Mouse (Mus musculus) cerebellum, adult 9-10 months (tissue): ENCODE results near the gene Bco2.

Experiments
- DNase-seq: peaks from one replicate; pipeline ENCODE4 v3.0.0; 2022

Gene Bco2

GRCm38 (mm10) chr9:50502949-50503348 lies 52.0 kb downstream of the Bco2 start:
- DNase-seq = no peak

- peak; percentile 18 for DNase-seq
These were observed 53.9 kb downstream of the Bco2 start for GRCm38 (mm10) chr9:50500974-50501501.

DNA sequence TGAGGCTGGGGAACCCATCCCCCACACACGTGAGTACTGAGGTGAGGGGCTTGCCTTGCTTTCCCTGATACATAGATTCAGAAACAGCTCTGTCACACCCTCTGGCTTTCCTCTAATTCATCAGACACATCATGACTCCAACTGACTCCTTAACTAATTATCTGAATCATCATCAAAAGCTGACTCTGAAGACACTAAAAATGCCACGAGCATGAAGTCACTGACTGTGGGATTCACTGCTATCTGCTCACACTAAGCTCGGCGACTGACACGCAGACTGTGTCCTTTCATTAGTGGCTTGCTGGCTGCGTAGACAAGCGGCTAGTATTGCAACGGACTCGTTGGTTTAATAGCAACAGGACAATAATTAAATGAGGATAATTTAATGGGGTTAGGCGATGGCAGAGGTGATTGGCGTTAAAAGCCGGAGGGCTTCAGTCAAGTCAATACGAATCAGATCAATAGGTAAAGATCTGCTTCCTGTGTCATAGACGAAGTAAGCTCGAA lies 54.5 kb downstream of the Bco2 start:
- no peak for DNase-seq

GRCm38 (mm10) chr9:50499781-50500180 lies 55.2 kb downstream of the Bco2 start:
- no peak for DNase-seq

DNA sequence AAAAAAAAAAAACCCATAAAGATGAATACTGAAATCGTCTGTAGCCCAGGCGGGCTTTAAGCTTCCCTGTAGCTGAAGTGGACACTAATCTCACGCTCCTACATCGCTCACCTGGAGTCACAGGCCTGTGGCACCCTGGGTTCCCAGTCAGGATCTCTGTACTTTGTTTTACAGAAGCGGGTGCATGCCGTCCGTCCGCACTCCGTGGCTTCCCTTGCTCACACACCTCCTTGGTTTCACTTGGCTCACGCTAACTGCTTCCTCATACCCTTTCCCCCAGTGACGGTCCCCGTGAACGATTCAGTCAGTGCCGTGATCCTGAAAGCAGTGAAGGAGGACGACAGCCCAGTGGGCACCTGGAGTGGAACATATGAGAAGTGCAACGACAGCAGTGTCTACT lies 56.2 kb downstream of the Bco2 start:
- no peak for DNase-seq

DNA sequence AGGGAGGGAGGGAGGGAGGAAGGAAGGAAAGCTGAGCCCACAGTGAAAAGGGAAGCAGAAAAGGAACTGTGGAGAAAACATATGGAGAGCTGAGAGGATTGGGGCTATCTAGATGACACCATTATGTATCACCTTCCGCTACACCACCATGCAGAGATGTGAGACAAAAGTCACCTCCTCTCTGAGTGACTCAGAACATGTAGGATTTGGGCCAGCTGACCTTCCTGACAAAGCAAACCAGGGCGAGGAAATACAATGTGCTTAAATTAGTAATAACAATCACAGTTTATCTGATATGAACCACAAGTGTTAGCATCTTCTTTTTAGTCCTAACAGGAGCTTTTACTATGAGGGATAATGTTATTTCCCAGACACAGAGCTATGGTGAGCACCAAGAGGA lies 57.4 kb downstream of the Bco2 start:
- no peak for DNase-seq

- DNase-seq = no peak
These were observed 57.9 kb downstream of the Bco2 start for GRCm38 (mm10) chr9:50497076-50497475.

DNA sequence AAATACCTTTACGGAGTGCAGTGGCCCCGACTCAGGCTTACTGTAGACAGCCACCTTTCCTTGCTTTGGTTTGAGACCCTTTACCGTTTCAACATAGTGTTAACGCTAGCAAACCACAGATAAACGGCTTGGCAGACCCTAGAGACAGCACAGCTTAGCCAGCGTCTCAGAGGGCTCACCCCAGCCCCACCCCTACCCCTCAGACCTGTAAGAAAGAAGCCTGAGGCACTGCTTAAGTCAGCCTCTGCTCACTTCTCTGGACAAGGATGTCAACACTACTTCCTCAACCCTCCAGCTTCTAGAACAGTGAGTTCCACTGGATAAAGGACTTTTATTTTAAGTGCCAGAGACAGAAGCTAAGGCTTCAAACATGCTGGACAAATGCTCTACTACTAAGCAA lies 58.4 kb downstream of the Bco2 start:
- no peak for DNase-seq

- DNase-seq = no peak
These were observed 58.9 kb downstream of the Bco2 start for GRCm38 (mm10) chr9:50496151-50496505.

DNA sequence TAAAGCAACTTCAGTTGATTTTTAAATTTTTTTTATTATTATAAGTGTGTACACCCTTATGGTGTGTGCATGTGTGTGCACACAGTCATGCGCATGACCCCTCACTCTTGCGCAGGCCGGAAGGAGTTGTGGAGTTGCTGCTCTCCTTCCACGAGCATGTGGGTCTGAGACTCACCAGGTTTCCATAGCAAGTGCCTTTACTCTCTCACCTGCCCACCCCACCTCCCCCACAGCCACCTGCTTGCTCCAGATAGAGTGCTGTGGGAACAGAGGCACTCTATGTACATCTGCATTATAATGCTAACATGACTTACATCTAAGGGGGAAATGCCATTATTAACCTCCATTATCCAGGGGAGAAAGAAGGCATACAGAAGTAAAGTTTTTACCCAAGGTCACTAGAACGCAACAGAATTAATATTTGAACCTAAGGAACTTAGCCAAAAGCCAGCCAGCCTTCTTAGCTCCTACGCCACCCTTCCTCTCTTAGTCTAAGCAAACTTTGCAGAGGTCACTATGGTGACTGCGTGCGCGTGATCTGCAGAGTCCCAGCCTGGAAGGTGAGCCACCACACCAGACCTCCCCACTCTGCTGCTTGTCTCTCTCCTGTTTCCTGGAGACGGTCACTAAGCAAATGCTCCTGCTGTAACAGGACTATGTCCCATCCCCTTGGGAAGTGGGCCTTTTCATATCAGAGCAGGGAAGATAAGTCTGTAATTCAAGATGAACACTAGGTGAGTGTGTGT lies 59.4 kb downstream of the Bco2 start:
- no peak for DNase-seq

GRCm38 (mm10) chr9:50494311-50494710 lies 60.7 kb downstream of the Bco2 start, which contains the start of gene Plet1:
TSS of gene Plet1 (plus strand) at chr9:50494525.
- DNase-seq = no peak

DNA sequence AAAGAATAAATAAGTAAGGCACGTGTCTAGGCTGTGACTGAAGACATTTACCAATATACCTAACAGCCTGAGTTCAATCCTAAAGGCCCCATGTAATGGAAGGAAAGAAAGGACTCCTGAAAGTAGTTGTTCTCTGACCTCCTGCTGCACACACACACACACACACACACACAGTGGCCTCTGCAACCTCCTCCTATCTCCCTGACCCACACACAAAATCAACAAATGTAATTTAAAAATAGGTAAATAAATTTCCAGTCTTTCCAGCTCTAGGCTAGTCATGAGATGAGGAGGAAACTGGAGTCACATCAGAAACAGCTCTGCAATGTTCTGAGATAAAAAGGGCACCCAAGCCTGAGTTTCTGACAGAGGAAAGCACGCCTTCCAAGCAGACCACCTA lies 61.2 kb downstream of the Bco2 start:
- DNase-seq = no peak

DNA sequence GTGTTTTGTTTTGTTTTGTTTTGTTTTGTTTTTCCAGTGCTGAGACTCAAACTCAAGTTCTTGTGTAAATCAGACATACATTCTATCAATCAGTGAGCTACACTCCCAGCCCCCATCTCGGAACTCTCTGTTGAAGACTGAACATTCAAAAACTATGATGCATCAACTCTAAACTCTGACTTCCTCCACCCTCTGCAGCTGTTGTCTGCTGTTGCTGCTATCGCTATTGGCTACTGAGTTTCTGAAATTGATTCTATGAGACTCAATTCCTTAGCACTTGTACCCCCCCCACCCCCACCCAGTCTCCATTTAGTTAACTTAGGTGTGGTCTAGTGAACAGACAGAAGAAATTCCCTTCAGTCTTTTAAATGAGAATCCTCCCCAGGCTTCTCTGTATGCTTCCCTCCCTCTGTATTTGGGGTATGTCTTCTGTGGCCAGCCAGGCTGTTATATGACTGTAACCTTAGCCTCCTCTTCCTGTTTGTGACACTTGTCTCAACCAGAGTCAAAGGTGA lies 63.4 kb downstream of the Bco2 start:
- DNase-seq = no peak

- no peak for DNase-seq
These were observed 64.1 kb downstream of the Bco2 start for GRCm38 (mm10) chr9:50490836-50491235.

GRCm38 (mm10) chr9:50485521-50485920 lies 69.5 kb downstream of the Bco2 start:
- no peak for DNase-seq
